Mouse (Mus musculus): ENCODE data around the gene Tsga10ip. TPM values are rescaled to one million over a fixed set of nuclear protein-coding genes. Genes with fewer than 3 reads are reported as not detected.

Tsga10ip gene
- polyA plus RNA-seq (2015; fragmentation: Nextera tagmentation; extraction: Ambion mirVana) = not detected in 2 replicates

DNA sequence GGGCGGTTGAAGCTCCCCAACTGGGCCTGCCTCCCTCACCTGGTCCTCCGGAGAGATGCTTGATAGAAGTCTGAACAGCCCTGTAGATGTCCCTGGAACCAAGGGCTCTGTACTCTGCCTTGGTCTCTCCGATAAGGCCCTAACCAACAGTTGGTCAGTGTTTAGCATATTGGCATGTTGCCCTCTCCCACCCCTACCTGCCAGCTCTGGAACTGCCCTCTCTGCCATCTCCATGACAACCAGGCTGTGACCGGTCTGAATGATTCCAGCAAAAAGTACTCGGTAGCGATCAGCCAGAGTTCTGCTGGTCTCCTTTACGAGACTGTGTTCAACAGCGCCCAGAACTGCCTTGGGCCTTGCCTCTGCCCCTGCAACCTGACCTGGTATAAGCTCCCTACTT, at the start of gene Tsga10ip:
Gene Tsga10ip (minus strand): TSS at position 234 of the 400 bp plus-strand sequence.
- 71% methylated on average over 8 of the region's 8 CpGs for WGBS
- H3K9me3 ChIP-seq = no peaks in the 10 kb centered on the region
- H3K27me3 ChIP-seq (replicated peaks) = no peaks in the 10 kb centered on the region
- no peak within 1 kb of the TSS for H3K27ac ChIP-seq
- H3K36me3 ChIP-seq (replicated peaks) = no peaks in the 10 kb centered on the region
- H3K4me3 ChIP-seq = no peak within 1 kb of the TSS
- ATAC-seq (replicated peaks) = no peak
- no peak within 1 kb of the TSS for H3K4me2 ChIP-seq
- no peak within 1 kb of the TSS for H3K9ac ChIP-seq
- peaks cover 6% of the 10 kb centered on the region for H3K4me1 ChIP-seq

DNA sequence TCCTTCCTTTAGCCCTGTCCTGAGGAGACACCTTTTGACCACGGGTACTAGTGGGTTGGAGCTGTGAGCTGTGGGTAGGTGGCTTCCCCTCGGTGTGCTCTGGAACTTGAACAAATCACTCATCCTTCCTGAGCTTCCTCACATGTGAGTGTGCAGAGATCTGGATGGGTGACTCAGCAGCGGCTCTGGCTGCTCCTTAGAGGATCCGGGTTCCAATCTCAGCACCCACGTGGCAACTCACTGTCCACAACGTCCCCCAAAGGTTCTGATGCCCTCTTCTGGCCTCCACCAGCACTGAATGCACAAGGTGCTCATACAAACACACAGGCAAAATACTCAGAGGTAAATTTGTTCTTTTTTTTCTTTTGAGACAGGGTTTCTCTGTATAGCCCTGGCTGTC, 49.4 kb upstream of the Tsga10ip start:
- H3K4me2 ChIP-seq = no peak overlapping the region
- no peak for ATAC-seq (replicated peaks)
- peaks cover 37% of the 10 kb centered on the region for H3K4me1 ChIP-seq
- no peak overlapping the region for H3K27ac ChIP-seq
- H3K27me3 ChIP-seq (replicated peaks) = peaks cover 42% of the 10 kb centered on the region
- 79% methylated on average over 6 of the region's 6 CpGs for WGBS
- H3K36me3 ChIP-seq (replicated peaks) = no peaks in the 10 kb centered on the region
- no peak overlapping the region for H3K9ac ChIP-seq
- no peak overlapping the region for H3K4me3 ChIP-seq
- H3K9me3 ChIP-seq = no peaks in the 10 kb centered on the region

DNA sequence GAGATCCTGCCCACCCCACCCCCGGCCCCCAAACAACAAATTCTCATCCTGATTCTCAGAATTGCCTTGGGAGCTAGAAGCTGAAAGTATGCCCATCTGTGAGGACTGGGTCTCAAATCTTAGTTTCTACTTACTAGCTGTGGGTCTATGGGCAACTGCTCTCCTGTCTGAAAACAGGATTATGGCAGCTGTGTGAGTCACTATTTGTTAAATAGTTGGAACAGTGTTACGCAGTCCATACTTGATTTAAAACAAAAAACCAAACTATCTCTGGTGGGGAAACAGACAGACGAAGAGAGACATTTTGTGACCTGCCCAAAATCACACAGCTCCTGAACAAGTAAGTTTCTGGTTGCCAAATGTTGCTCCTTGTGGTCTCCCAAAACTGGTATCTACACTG, 47.3 kb upstream of the Tsga10ip start:
- peaks cover 55% of the 10 kb centered on the region for H3K27me3 ChIP-seq (replicated peaks)
- H3K36me3 ChIP-seq (replicated peaks) = no peaks in the 10 kb centered on the region
- no peak for ATAC-seq (replicated peaks)
- no peak overlapping the region for H3K4me2 ChIP-seq
- no peak overlapping the region for H3K4me3 ChIP-seq
- H3K9ac ChIP-seq = no peak overlapping the region
- WGBS = 88% methylated on average over 3 of the region's 3 CpGs
- H3K27ac ChIP-seq = no peak overlapping the region
- H3K4me1 ChIP-seq = peaks cover 18% of the 10 kb centered on the region
- H3K9me3 ChIP-seq = no peaks in the 10 kb centered on the region

DNA sequence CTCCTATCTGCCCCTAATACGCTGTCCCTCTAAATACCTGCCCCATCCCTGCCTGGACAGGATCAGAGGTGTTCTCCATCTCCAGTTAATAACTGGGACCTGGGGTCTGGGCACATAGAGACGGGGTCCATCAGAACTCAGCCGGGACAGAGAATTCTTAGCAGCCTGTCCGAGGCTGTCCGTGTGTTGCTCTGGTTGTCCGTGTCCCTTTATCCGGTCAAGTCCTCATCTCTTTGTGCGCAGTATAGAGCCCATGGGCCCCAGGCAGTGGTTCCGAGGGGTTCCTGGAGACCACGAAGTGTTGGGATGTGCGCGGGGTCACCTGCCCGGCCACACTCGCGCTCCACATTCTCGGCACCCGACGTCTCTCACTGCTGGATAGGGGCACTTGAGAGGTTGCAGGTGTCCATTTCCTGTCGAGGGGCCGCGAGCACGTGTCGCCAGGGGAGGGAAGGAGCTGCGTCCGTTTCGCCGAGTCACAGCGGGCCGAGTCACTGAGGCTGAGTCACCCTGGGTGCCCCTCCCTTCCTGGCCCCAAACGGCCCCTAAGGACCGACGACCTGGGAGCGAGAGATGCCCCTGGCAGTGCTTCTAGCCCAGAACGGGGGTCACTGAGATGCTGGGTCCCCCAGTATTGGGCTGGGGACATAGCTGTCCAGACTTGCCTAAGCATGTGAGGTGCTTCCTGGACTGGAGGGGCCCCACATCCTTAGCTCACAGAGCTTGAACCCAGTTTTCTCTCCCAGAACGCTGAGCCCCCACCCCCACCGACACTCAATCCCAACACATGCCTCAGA, 46.2 kb upstream of the Tsga10ip start:
- Histone ChIP-seq H3K9me3 (no peaks in the 10 kb centered on the region), H3K9ac (no peak overlapping the region), H3K4me2 (peak overlapping the region; percentile 95), H3K27ac (no peak overlapping the region), H3K27me3 (replicated peaks) (peaks cover 59% of the 10 kb centered on the region), H3K4me1 (peaks cover 18% of the 10 kb centered on the region), H3K36me3 (replicated peaks) (no peaks in the 10 kb centered on the region), H3K4me3 (peak overlapping the region; percentile 60)
- 7% methylated on average over 36 of the region's 36 CpGs for WGBS
- ATAC-seq (replicated peaks) = no peak; the same call in none of the 2 replicates

DNA sequence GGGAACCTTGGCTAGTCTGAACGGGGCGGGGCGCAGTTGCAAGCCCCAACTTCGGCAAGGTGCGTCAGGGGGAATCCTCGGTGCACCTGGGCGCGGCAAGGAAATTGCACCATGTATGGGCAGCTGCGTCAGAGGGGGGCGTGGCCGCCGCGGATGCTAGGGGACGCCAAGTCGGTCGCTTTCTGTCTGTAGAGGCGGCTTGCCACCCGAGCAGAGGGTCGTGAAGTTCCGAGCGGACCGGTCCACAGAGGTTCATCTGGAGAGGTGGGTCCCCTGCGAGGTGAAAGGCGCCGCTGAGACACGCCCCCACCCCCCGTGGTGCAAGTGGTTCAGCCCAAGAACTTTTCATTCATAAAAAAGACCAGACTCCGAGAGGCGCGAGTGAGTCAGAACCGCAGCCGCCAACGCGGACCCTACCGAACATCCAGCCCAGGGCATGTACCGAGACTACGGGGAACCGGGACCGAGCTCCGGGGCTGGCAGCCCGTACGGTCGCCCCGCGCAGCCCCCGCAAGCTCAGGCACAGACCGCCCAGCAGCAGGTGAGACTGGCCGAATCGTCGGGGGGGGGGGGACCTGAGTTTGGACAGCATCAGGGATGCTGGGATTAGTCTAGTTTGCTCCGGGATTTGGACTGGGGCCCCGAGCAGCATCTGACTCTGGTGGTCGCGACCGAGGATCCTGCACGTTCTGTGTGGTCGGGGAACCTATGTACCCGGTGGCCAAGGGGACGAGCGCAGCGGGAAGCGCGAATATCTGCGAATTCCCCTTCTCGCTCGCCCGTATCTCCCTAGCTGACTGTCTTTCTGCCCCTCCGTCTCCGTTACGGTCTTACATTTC, 45.4 kb upstream of the Tsga10ip start, which contains the start of gene Fosl1:
Gene Fosl1 (plus strand): TSS at position 33 of the 839 bp plus-strand sequence.
- Histone ChIP-seq H3K27me3 (replicated peaks) (peaks cover 59% of the 10 kb centered on the region), H3K36me3 (replicated peaks) (no peaks in the 10 kb centered on the region), H3K4me2 (peak within 1 kb of the TSS; percentile 95), H3K4me1 (peaks cover 18% of the 10 kb centered on the region), H3K4me3 (peak within 1 kb of the TSS; percentile 60), H3K27ac (no peak within 1 kb of the TSS), H3K9ac (peak within 1 kb of the TSS; percentile 37), H3K9me3 (no peaks in the 10 kb centered on the region)
- under 1% methylated on average over 70 of the region's 70 CpGs for WGBS
- peak; percentile 76 for ATAC-seq (replicated peaks)

DNA sequence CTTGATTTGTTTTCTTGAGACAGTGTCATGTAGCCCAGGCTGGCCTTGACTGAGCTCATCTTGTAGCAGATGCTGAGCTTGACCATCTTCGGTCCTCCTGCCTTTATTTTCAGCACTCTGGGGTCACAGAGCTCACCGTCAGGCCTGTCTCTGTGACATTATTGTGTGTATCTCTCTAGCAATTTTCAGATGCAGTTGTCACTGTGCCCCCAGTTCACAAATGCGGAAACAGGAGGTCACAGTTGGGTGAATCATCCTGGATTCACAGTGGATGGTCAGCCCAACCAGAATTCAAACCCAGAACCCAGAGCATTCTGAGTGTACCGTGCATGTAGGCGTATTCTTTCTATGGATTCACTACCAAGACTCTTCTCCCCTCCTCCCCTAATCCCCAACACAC, 43.4 kb upstream of the Tsga10ip start:
- peaks cover 18% of the 10 kb centered on the region for H3K4me1 ChIP-seq
- H3K36me3 ChIP-seq (replicated peaks) = no peaks in the 10 kb centered on the region
- WGBS = 85% methylated on average over 5 of the region's 5 CpGs
- no peak overlapping the region for H3K4me2 ChIP-seq
- no peak overlapping the region for H3K9ac ChIP-seq
- no peak overlapping the region for H3K4me3 ChIP-seq
- H3K27me3 ChIP-seq (replicated peaks) = peaks cover 58% of the 10 kb centered on the region
- ATAC-seq (replicated peaks) = no peak
- no peak overlapping the region for H3K27ac ChIP-seq
- H3K9me3 ChIP-seq = no peaks in the 10 kb centered on the region

DNA sequence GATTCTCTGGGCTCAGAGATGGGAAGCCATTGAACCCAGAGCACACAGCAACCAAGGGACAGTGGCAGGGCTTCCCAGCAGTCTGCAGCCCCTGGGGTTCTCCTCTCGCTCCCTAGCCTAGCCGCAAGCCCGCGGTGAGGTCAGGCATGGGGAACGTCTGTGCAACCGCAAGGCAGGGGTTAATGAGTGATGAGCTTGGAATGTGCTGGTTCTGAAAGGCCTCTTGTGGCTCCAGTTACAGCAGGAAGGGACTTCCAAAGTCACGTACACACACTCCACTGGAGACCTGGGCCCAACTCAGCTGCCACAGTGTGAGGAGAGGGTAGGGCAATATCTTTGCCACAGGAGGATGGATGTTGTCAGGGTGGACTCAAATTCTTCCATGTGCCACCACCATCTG, 42.6 kb upstream of the Tsga10ip start:
- Histone ChIP-seq H3K27me3 (replicated peaks) (peaks cover 50% of the 10 kb centered on the region), H3K9me3 (no peaks in the 10 kb centered on the region), H3K27ac (no peak overlapping the region), H3K4me3 (no peak overlapping the region), H3K4me1 (peaks cover 18% of the 10 kb centered on the region), H3K4me2 (no peak overlapping the region), H3K9ac (no peak overlapping the region), H3K36me3 (replicated peaks) (no peaks in the 10 kb centered on the region)
- no peak for ATAC-seq (replicated peaks)
- WGBS = 48% methylated on average over 7 of the region's 7 CpGs

DNA sequence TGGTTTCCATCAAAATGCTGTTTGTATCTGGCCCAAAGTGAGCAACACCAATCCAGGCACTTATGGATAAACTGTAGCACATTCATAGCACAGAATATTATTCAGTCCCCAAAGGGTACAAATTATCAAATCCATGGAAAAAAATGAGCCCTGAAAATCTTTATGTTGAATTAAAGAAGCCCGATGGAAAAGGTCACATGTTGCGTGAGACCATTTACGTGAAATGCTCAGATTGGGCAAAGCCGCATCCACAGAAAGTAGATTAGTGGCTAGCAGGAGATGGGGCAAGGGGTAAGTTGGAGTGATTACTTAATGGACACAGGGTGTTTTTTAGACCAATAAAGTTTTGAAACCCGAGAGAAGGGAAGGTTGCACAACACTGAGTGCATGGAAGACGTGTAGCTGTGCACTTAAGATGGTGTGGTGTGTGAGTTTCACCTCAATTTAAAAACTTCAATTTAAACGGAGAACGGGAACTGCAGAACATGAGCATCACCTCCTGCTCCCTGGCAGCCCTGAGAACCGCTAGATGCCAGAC, 42.1 kb upstream of the Tsga10ip start:
- H3K4me2 ChIP-seq = no peak overlapping the region
- WGBS = 64% methylated on average over 9 of the region's 9 CpGs
- peaks cover 44% of the 10 kb centered on the region for H3K27me3 ChIP-seq (replicated peaks)
- no peaks in the 10 kb centered on the region for H3K36me3 ChIP-seq (replicated peaks)
- no peak overlapping the region for H3K27ac ChIP-seq
- H3K4me3 ChIP-seq = no peak overlapping the region
- no peak for ATAC-seq (replicated peaks)
- no peak overlapping the region for H3K9ac ChIP-seq
- H3K9me3 ChIP-seq = no peaks in the 10 kb centered on the region
- peaks cover 18% of the 10 kb centered on the region for H3K4me1 ChIP-seq

DNA sequence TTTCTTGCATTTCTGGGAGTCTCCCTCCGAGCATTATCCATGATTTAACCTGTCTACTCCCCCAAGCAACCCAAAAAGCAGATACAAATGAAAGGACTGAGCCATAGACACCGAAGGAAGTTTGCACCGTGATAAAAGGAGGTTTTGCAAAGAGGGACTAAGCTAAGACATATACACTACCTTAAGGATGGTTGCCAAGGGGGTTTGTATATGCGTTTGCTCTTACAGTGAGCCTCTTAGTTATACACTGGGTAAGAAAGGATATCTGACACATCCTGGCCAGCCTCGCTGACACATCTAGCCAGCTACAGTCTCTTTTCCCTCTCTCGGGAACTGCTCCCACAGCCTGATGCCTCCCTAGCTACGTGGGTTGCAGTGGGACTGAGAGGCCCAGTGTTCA, 31.6 kb upstream of the Tsga10ip start:
- no peak overlapping the region for H3K4me3 ChIP-seq
- peaks cover 12% of the 10 kb centered on the region for H3K4me1 ChIP-seq
- WGBS = 71% methylated on average over 7 of the region's 7 CpGs
- H3K36me3 ChIP-seq (replicated peaks) = no peaks in the 10 kb centered on the region
- H3K4me2 ChIP-seq = peak overlapping the region; percentile 46; the same call in 1 of the 2 replicates
- H3K9me3 ChIP-seq = no peaks in the 10 kb centered on the region
- H3K27ac ChIP-seq = no peak overlapping the region
- no peaks in the 10 kb centered on the region for H3K27me3 ChIP-seq (replicated peaks)
- no peak for ATAC-seq (replicated peaks)
- H3K9ac ChIP-seq = 0 out of 2 replicates have a peak overlapping the region, but pooled peaks have one; percentile 10

DNA sequence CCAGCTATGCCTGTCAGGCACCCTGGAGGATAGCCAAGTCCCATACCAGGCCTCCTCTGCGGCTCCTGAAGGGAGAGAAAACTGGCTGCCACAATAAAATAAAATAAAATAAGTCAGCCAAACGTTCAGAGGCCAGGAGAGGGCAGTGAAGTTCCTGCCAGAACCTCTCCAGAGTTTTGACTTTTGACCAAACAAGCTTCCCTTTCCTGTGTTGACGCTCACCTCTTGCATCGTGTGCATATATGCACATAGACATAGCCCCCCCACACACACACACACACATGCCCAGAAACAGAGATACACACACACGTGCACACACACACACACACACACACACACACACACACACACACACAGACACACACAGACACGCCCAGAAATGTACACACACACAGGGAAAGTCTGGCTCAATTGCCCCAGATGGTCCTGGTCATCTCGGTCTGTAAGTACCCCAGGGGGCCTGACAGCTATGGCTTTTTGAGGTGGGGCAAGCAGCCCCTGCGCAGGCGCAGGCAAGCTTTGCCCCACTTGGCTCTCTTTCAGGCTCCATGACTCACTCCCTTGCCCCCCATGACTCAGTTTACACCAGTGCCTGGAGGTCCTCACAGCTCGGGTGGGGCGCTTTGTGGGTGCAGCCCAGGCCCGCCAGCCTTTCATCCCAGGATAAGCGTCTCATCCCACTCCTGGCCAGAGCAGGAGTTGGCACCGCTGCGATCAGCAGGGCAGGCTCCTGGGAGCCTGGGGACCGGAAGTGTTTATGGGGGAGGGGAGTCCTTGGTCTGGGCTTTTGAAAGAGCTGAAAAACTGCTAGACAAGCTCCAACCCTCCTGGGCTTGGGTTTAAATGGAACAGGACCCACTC, 30.9 kb upstream of the Tsga10ip start:
- H3K27me3 ChIP-seq (replicated peaks) = no peaks in the 10 kb centered on the region
- no peaks in the 10 kb centered on the region for H3K9me3 ChIP-seq
- peak overlapping the region; percentile 46 for H3K4me2 ChIP-seq
- no peak overlapping the region; the same call in 1 of the 2 replicates for H3K27ac ChIP-seq
- WGBS = 13% methylated on average over 16 of the region's 16 CpGs
- H3K4me3 ChIP-seq = peak overlapping the region; percentile 13; the same call in 1 of the 2 replicates
- H3K9ac ChIP-seq = peak overlapping the region; percentile 10; the same call in 1 of the 2 replicates
- no peaks in the 10 kb centered on the region for H3K36me3 ChIP-seq (replicated peaks)
- ATAC-seq (replicated peaks) = no peak
- peaks cover 12% of the 10 kb centered on the region for H3K4me1 ChIP-seq

DNA sequence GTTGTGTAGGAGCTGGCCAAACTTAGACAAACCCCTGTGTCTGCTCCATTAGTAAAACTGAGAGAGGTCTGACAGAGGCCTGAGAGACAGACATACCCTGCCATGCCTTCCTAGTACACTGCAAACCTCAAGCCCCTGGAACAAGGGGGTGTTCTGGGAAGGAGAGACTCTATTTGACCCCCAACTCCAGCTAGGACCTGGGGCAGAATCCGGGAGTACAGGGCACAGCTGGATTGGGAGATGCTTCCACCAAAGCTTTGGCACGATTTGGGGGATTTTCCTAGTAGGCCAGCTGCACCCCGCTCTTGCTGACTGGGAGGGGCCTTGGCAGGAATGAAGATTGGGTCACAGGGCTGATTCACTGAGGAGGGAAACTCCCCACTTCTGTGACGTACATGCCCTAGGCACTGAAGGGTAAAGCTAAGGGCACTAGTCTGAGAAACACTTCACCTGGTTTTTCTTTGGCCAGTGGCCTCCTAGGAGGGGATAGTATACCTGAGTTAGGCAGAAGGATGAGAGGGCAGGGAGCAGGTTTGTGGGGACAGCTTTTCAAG, 29.7 kb upstream of the Tsga10ip start:
- no peak overlapping the region for H3K27ac ChIP-seq
- no peaks in the 10 kb centered on the region for H3K27me3 ChIP-seq (replicated peaks)
- no peak overlapping the region for H3K4me3 ChIP-seq
- no peak overlapping the region for H3K9ac ChIP-seq
- peaks cover 1% of the 10 kb centered on the region; the same call in 1 of the 2 replicates for H3K36me3 ChIP-seq (replicated peaks)
- no peak overlapping the region for H3K4me2 ChIP-seq
- no peak for ATAC-seq (replicated peaks)
- WGBS = 79% methylated on average over 4 of the region's 4 CpGs
- peaks cover 16% of the 10 kb centered on the region for H3K4me1 ChIP-seq
- H3K9me3 ChIP-seq = no peaks in the 10 kb centered on the region
